Mouse (Mus musculus) forebrain, embryonic 16.5 days (tissue): ENCODE data around the gene Kcnab3. TPM values are rescaled to one million over a fixed set of nuclear protein-coding genes. Genes with fewer than 3 reads are reported as not detected.

Source experiments
- ATAC-seq: fragments of 200-750 bp; cut with Nextera tagmentation; 2 replicates; pipeline ENCODE4 v1.8.0; 2017; ENCODE audit warnings: mild to moderate bottlenecking, moderate library complexity
- H3K27ac ChIP-seq: fragments of 300-500 bp; sonication (generic); 2 replicates; pipeline ENCODE4 v1.5.1; 2014; ENCODE audit warnings: low read length, control low read depth
- H3K27me3 ChIP-seq: fragments of 300-500 bp; sonication (generic); replicated peaks from 2 replicates; pipeline ENCODE4 v1.6.1; 2014; ENCODE audit warnings: low read length; ENCODE audit not compliant: control insufficient read depth, insufficient read depth
- H3K36me3 ChIP-seq: fragments of 300-500 bp; sonication (generic); 2 replicates; pipeline ENCODE4 v1.6.1; 2014; ENCODE audit not compliant: control insufficient read depth, insufficient read depth
- H3K4me1 ChIP-seq: fragments of 300-500 bp; sonication (generic); replicated peaks from 2 replicates; pipeline ENCODE4 v1.6.1; 2014; ENCODE audit warnings: low read length; ENCODE audit not compliant: control insufficient read depth, insufficient read depth
- H3K4me2 ChIP-seq: fragments of 300-500 bp; sonication (generic); 2 replicates; pipeline ENCODE4 v1.6.1; 2014; ENCODE audit warnings: mild to moderate bottlenecking, low read length, control low read depth
- H3K4me3 ChIP-seq: fragments of 300-500 bp; sonication (generic); replicated peaks from 2 replicates; pipeline ENCODE4 v1.5.1; 2014; ENCODE audit warnings: mild to moderate bottlenecking, low read length, control low read depth
- H3K9ac ChIP-seq: fragments of 300-500 bp; sonication (generic); replicated peaks from 2 replicates; pipeline ENCODE4 v1.6.1; 2014; ENCODE audit warnings: low read depth, low read length, control low read depth
- H3K9me3 ChIP-seq: fragments of 300-500 bp; sonication (generic); 2 replicates; pipeline ENCODE4 v1.6.1; 2016; ENCODE audit warnings: low read length; ENCODE audit not compliant: control insufficient read depth
- WGBS: fragments of 180-500 bp; shearing (Covaris S2); extraction: QIAGEN DNeasy Blood & Tissue Kit; methylation state at CpG from one replicate; pipeline ENCODE4 v1.1.7; 2014; 5-methylcytosine and 5-hydroxymethylcytosine counted together
- polyA plus RNA-seq: library from polyadenylated mRNA; unstranded; fragments of >200 nt; fragmentation: Nextera tagmentation; extraction: Ambion mirVana; gene quantifications from 2 replicates; pipeline ENCODE4 v1.2.1, GENCODE M21; 2015

Kcnab3 gene
- polyA plus RNA-seq, 1 experiment from 2014 or later, result 6.0 TPM

DNA sequence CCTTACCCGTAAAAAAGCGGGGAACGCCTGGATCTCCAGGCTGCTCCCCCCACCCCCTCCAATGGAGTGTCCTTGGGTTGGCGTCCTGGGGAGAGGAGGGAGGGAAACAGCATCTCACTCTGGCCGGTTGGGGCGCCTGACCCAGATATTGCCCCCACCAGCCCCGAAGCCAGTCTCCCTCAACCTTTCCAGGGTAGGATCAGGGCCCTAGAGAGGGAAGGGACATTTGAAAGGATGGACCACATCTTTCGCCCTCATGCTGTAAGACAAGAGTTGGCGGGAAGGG lies 1.0 kb downstream of the Kcnab3 start:
- Histone ChIP-seq H3K9ac (no peak overlapping the region), H3K9me3 (no peaks in the 10 kb centered on the region), H3K36me3 (no peaks in the 10 kb centered on the region), H3K27ac (no peak overlapping the region), H3K4me3 (no peak overlapping the region; the same call in 1 of the 2 replicates), H3K4me2 (no peak overlapping the region; the same call in 1 of the 2 replicates), H3K4me1 (peaks cover 44% of the 10 kb centered on the region), H3K27me3 (no peaks in the 10 kb centered on the region)
- 10% methylated on average over 9 of the region's 9 CpGs for WGBS
- ATAC-seq, result no peak

DNA sequence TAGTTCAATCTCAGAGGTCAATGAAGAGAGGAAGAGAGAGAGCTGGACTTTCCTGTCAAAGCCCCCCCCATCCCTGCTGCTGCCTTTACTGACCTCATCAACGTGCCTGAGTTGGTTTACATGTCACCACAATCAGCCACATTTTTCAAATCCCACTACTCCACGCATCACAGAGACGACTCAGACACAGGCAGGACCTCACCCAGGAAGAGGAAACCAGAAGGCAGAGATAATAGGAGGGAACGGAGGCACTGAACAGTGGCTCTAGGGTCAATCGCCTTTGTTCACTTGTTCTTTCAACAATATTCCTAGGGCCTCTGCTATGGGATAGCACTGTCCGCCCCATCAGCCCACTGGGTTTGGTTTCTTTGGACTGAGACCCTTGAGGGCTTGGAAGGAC lies 1.6 kb downstream of the Kcnab3 start:
- no peaks in the 10 kb centered on the region for H3K27me3 ChIP-seq
- H3K9ac ChIP-seq, result no peak overlapping the region
- no peaks in the 10 kb centered on the region for H3K9me3 ChIP-seq
- H3K4me2 ChIP-seq, result no peak overlapping the region
- 61% methylated on average over 6 of the region's 6 CpGs for WGBS
- H3K4me1 ChIP-seq, result peaks cover 44% of the 10 kb centered on the region
- no peak overlapping the region for H3K27ac ChIP-seq
- H3K36me3 ChIP-seq, result no peaks in the 10 kb centered on the region
- no peak overlapping the region for H3K4me3 ChIP-seq
- ATAC-seq, result no peak

DNA sequence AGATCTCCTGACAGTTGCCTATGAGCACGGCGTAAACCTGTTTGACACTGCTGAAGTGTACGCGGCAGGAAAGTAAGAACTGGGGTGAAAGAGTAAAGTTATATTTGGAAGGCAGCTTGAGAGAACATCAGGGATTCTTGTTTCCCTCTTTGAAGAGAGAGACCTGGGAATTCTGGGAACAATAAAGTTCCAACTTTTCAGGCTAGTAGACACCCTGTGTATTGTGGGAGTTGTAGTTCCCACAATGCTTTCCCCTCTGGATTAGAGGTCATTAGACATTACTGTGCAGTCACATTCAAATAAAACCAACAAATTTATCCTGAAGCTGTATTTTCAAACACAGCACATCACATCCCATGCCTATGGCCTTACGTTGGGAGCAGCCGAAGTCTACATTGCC lies 2.5 kb downstream of the Kcnab3 start:
- ATAC-seq, result no peak
- H3K27me3 ChIP-seq, result no peaks in the 10 kb centered on the region
- H3K9me3 ChIP-seq, result no peaks in the 10 kb centered on the region
- H3K36me3 ChIP-seq, result no peaks in the 10 kb centered on the region
- H3K4me1 ChIP-seq, result peaks cover 38% of the 10 kb centered on the region
- no peak overlapping the region for H3K4me2 ChIP-seq
- no peak overlapping the region for H3K4me3 ChIP-seq
- no peak overlapping the region for H3K9ac ChIP-seq
- WGBS, result 94% methylated on average over 6 of the region's 6 CpGs
- H3K27ac ChIP-seq, result no peak overlapping the region

DNA sequence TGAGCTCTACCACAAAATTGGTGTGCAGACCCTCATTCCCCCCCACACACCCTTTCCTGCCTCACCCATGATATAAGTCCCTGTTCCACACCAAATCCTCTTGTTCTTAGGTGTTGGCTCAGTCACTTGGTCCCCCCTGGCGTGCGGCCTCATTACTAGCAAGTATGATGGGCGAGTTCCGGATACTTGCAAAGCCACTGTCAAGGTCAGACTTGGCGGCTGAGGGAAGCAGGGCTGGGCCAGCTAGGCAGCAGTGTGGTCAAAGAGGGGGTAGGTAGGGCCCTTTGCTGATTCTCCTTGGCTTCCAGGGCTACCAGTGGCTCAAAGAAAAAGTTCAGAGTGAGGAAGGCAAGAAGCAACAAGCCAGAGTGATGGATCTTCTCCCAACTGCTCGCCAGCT lies 5.1 kb downstream of the Kcnab3 start:
- 94% methylated on average over 6 of the region's 6 CpGs for WGBS
- no peak for ATAC-seq
- H3K4me3 ChIP-seq, result no peak overlapping the region
- no peaks in the 10 kb centered on the region for H3K27me3 ChIP-seq
- H3K9me3 ChIP-seq, result no peaks in the 10 kb centered on the region
- no peak overlapping the region for H3K27ac ChIP-seq
- H3K4me1 ChIP-seq, result peaks cover 22% of the 10 kb centered on the region
- H3K36me3 ChIP-seq, result no peaks in the 10 kb centered on the region
- H3K9ac ChIP-seq, result no peak overlapping the region
- H3K4me2 ChIP-seq, result peak overlapping the region; percentile 72; the same call in 1 of the 2 replicates

DNA sequence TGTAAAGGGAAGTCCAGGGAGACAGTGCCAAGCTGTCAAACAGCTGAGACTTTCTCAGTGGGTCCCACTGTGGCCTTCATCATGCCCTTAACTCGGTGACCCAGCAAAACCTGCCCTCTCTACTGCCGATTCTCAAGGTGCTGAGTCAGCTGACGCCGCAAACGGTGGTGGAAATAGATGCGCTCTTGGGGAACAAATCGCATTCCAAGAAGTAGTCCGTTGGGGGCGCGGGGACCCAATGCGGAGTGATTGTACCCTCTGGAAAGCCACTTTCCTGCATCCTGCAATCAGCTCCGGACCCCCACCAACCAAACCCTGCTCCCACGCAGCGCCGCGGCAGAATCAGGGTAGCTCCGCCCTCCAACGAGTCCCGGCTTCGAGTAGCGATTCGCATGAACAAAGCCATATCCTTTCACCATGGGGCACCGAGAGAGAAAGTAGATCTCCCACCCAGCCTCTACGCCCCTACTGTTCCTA lies 5.9 kb downstream of the Kcnab3 start:
- Histone ChIP-seq H3K27me3 (no peaks in the 10 kb centered on the region), H3K4me3 (peak overlapping the region; percentile 47), H3K9ac (peak overlapping the region; percentile 58), H3K4me2 (peak overlapping the region; percentile 72), H3K27ac (peak overlapping the region; percentile 89), H3K9me3 (no peaks in the 10 kb centered on the region), H3K36me3 (no peaks in the 10 kb centered on the region), H3K4me1 (peaks cover 16% of the 10 kb centered on the region)
- 1% methylated on average over 24 of the region's 24 CpGs for WGBS
- peak; percentile 87 for ATAC-seq

DNA sequence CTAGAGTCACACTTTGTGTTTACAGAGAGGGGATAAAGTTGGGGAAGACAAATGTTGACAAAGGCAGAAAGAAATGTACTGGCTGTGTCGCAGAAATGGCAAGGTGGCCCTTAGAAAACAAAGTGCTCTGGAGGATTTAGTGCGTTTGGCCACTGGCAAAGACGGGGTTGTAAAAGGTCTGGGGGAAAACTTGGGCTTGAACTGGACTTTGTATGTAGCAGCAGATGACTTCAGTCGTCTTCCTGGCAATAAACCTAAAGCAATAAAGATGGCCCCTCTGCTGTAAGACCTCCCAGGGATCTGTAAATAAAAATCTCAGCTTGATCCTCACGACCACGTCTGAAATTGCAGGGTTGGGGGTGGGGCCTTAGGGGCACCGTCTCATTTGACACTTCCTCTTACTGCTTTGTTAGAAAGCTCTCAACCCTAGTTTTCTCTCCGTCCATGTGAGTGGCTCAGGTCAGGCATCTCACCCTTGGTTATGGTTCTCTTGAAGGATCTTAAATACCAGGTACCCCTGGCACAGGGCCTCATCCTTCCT lies 6.7 kb downstream of the Kcnab3 start:
- Histone ChIP-seq H3K27ac (peak overlapping the region; percentile 89), H3K9ac (no peak overlapping the region), H3K36me3 (no peaks in the 10 kb centered on the region), H3K9me3 (no peaks in the 10 kb centered on the region), H3K4me2 (peak overlapping the region; percentile 72), H3K4me1 (peaks cover 14% of the 10 kb centered on the region), H3K27me3 (no peaks in the 10 kb centered on the region), H3K4me3 (no peak overlapping the region)
- ATAC-seq, result no peak
- 44% methylated on average over 8 of the region's 8 CpGs for WGBS

DNA sequence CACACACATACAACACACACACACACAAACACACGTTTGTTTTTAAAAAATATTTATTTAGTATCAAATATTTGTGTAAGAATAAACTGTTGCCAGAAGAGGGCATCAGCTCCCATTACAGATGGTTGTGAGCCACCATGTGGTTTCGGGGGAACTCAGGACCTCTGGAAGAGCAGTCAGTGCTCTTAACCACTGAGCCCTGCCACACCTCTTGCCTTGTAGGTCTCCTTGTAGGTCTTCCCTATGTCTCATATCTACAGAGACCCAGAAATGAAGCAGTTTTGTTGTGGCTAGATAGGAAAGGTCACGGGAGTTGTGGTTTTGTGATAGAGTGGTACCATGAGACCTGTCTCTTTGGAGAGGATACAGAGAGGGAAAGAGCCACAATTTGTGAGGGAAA lies 7.9 kb downstream of the Kcnab3 start:
- Histone ChIP-seq H3K4me2 (no peak overlapping the region), H3K4me1 (peaks cover 14% of the 10 kb centered on the region), H3K27me3 (no peaks in the 10 kb centered on the region), H3K9ac (no peak overlapping the region), H3K9me3 (no peaks in the 10 kb centered on the region), H3K27ac (no peak overlapping the region), H3K36me3 (no peaks in the 10 kb centered on the region), H3K4me3 (no peak overlapping the region)
- 79% methylated on average over 3 of the region's 3 CpGs for WGBS
- no peak for ATAC-seq

DNA sequence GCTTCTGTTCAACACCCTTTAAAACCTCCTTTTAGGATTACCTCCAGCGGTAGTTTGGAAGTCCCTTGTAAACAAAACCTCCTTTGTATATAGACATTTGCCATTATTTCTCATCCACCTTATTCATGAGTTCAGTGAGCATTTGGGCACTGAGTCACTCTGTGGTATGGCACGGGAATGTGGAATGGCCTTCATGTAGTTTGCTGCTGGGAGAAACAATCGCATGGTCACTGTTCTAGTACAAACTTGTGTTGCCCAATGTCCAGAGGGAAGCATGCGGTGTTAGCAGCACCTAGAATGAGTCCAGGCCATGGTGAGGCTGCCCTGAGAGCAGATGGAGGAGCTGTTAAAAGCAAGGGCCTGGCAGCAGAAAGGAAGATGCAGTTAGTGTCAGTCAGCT lies 8.7 kb downstream of the Kcnab3 start:
- no peaks in the 10 kb centered on the region for H3K36me3 ChIP-seq
- ATAC-seq, result no peak
- no peaks in the 10 kb centered on the region for H3K9me3 ChIP-seq
- H3K4me1 ChIP-seq, result peaks cover 16% of the 10 kb centered on the region
- WGBS, result 60% methylated on average over 4 of the region's 4 CpGs
- no peaks in the 10 kb centered on the region for H3K27me3 ChIP-seq
- no peak overlapping the region for H3K9ac ChIP-seq
- H3K4me2 ChIP-seq, result no peak overlapping the region
- no peak overlapping the region for H3K27ac ChIP-seq
- no peak overlapping the region for H3K4me3 ChIP-seq

DNA sequence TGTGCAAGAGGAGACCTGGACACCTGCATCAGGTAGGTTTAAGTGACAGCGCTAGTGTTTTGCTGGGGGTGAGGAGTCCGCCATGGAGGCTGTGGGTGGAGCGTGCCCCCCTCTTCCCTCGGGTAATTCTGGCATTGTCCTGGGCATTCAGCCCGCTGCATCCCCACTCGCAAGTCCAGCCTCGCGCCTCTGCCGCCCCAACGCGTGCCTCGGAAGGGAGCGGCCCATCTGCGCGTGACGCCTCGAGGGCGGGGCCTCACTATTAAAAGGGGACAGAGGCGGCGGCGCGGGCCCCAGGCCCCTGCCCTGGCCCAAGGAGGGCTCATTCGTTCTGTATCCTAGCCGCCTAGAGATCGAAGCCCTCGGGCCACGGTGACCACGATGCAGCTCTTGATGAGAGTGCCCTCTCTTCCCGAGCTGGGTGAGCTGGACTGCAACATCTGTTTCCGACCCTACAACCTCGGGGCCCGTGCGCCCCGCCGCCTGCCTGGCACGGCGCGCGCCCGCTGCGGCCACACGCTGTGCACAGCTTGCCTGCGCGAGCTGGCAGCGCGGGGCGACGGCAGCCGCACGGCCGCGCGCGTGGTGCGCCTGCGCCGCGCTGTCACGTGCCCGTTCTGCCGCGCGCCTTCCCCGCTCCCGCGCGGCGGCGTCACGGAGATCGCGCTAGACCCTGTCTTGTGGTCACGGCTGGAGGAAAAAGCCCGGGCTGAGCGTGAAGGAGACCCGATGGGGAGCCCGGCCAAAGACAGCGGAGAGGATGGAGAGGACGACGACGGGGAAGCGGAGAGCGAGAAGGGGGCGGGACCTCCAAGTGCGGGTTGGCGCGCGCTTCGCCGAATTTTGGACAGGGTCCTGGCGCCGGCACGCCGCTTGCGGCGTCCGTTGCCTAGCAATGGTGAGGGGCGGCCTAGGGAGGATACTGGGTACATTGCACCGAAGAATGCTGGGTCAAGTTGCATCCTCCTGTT lies 14.4 kb downstream of the Kcnab3 start, which contains the start of gene Rnf227:
TSS of gene Rnf227 (plus strand) at position 301 of the 971 bp plus-strand sequence.
- under 1% methylated on average over 99 of the region's 99 CpGs for WGBS
- Histone ChIP-seq H3K4me2 (peak within 1 kb of the TSS; percentile 94), H3K4me3 (peak within 1 kb of the TSS; percentile 68), H3K27me3 (no peaks in the 10 kb centered on the region), H3K36me3 (peaks cover 8% of the 10 kb centered on the region), H3K9me3 (no peaks in the 10 kb centered on the region), H3K9ac (peak within 1 kb of the TSS; percentile 82), H3K4me1 (peaks cover 15% of the 10 kb centered on the region), H3K27ac (peak within 1 kb of the TSS; percentile 91)
- peak; percentile 94 for ATAC-seq
